Mouse (Mus musculus): ENCODE measurements at regions not wholly inside any gene's neighbourhood (a gene's known extent, or its start where the extent isn't known, plus 50 kb on each side); places are given as distances from the start of the nearest gene placed in this dataset.

GRCm38 (mm10) chr2:72747299-72747698, 232.9 kb downstream of the Sp3 start:
- TF ChIP-seq CTCF (IDR thresholded peaks at IDR 0.05; ENCODE audit: extremely low read depth, insufficient read length, insufficient replicate concordance, low read depth, low read length) (no peak), POLR2A (IDR thresholded peaks at IDR 0.05; ENCODE audit: low read depth, low read length) (no peak)

Measured in small intestine, adult 2 months (tissue).